Mouse (Mus musculus) gastrocnemius, adult 8-10 months (tissue): ENCODE data around the gene Atp13a2. TPM values are rescaled to one million over a fixed set of nuclear protein-coding genes. Genes with fewer than 3 reads are reported as not detected.

Experiments used
- DNase-seq, 2 experiments: peaks; one replicate each; pipeline ENCODE4 v3.0.0; 2022; ENCODE audit warnings: low spot score in 2 of 2
- total RNA-seq, 4 experiments: library from RNA; stranded (reverse); gene quantifications; 2 replicates each; pipeline ENCODE4 v1.2.4; 2022

Gene Atp13a2
- total RNA-seq, 4 experiments from 2014 or later, result 17.2 to 22.5 (median 18.4) TPM

GRCm38 (mm10) chr4:140993846-140994245 is 7.2 kb downstream of the Atp13a2 start:
- DNase-seq, result no peak

- no peak for DNase-seq
Observed at GRCm38 (mm10) chr4:140995811-140996210, 9.1 kb downstream of the Atp13a2 start.

GRCm38 (mm10) chr4:140996812-140997211 is 10.1 kb downstream of the Atp13a2 start:
- no peak for DNase-seq

GRCm38 (mm10) chr4:141005983-141006382 is 19.3 kb downstream of the Atp13a2 start:
- DNase-seq, result no peak

DNA sequence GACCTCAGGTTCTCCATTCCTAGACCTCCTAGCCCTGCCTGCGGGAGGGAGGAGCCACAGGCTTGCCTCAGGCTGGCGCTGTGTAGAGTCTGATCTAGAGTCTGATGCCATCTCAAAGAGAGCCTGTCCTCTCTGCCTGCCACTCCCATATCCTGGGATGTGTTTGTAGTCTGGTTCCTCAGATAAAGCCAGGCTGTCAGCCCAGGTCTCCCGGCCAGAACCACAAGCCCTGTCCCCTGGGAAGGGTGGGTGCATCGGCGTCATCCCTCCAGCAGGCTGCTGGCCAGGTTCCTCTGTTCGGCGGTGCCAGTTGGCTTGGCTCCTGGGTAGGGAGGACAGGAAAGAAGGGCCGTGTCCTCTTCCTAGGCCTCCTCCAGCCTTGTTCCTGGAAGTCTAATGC is 21.4 kb downstream of the Atp13a2 start:
- DNase-seq, result peak in 1 of 2 experiments; percentile 55

GRCm38 (mm10) chr4:141010118-141010517 is 23.4 kb downstream of the Atp13a2 start, which contains the start of gene Mfap2:
TSS of gene Mfap2 (plus strand) at chr4:141010418.
- DNase-seq, result no peak

- DNase-seq, result no peak
Observed at GRCm38 (mm10) chr4:141010526-141010925, 23.9 kb downstream of the Atp13a2 start.

GRCm38 (mm10) chr4:141010941-141011429 is 24.3 kb downstream of the Atp13a2 start:
- no peak for DNase-seq

GRCm38 (mm10) chr4:141011556-141012328 is 25.1 kb downstream of the Atp13a2 start:
- peak in 1 of 2 experiments; percentile 38 for DNase-seq

DNA sequence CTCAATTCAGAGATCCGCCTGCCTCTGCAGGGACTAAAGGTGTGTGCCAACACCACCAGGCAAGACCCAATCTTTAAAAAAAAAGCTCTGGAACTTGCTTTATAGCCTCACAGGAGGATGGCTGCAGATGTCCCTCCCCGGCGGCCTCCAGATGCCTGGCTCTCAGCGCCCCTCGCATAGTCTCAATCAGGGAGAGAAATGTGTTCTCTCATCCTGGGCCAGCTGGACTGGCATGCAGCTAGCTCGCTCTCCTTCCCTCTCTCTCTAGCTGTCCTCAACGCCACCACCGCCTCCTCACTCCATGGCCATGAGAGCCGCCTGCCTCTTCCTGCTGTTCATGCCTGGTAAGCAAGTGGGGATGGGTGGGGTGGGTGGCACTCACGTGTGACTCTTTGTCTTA is 25.9 kb downstream of the Atp13a2 start:
- no peak for DNase-seq

DNA sequence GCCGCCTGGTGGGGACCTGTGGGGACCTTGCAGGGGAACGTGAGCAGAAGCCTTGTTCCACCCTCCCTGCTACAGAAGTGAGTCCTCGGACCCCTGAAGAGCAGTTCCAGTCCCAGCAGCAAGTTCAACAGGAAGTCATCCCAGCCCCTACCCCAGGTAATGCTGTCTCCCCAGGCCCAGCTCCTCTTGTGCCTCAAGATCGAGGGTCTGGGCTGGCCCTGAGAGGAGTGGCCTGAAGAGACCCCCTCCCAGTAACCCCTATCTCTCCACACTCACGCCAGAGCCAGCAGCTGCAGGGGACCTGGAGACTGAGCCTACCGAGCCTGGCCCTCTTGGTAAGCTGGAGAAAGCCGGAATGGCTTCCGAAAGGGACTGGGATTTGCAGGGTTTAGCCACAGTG is 27.4 kb downstream of the Atp13a2 start:
- no peak for DNase-seq

- no peak for DNase-seq
Observed at GRCm38 (mm10) chr4:141014856-141015255, 28.2 kb downstream of the Atp13a2 start.

- DNase-seq, result no peak
Observed at GRCm38 (mm10) chr4:141015356-141015755, 28.7 kb downstream of the Atp13a2 start.

GRCm38 (mm10) chr4:141016311-141016710 is 29.6 kb downstream of the Atp13a2 start:
- DNase-seq, result peak in 1 of 2 experiments; percentile 33

- no peak for DNase-seq
Observed at GRCm38 (mm10) chr4:141017657-141018436, 31.2 kb downstream of the Atp13a2 start.

DNA sequence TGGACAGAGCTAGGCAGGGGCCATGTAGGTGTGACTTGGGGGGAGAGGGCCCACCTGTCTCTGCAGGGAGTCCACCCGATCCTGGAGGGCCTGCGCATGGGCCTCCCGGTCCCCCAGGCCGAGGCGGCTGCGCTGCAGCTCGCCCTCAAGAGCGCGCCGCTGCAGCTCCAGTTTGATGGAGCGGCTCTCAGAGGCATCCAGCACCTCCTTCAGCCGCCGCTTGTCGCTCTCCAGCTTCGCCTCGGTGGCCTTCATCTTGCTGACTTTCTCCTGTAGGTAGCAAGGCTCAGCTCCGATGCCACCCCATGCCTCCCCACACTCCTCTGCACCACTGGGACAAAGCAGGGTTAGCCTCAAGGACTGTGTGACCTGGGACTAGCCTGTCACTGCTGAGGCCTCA is 33.5 kb downstream of the Atp13a2 start:
- no peak for DNase-seq

GRCm38 (mm10) chr4:141020811-141021613 is 34.3 kb downstream of the Atp13a2 start:
- DNase-seq, result no peak

- no peak for DNase-seq
Observed at GRCm38 (mm10) chr4:141021614-141021929, 34.9 kb downstream of the Atp13a2 start.

DNA sequence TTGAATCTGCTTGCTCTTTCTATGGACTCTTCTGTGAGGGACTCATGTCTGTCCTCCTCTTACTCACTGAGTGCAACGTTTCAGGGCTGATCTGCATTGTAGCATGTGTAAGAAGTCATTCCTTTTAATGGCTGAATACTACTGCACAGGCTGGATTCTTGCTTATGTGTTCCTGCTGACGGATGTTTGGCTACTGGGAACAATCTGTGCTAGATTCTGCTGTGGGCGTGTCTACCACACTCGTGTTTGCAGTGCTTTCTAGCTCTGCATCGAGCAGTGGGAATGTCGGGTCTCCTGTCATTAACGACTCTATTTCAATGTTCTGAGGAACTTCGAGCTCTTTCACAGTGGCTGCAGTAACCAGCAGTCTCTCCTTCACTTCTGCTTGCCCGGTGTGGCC is 37.4 kb downstream of the Atp13a2 start:
- DNase-seq, result no peak

DNA sequence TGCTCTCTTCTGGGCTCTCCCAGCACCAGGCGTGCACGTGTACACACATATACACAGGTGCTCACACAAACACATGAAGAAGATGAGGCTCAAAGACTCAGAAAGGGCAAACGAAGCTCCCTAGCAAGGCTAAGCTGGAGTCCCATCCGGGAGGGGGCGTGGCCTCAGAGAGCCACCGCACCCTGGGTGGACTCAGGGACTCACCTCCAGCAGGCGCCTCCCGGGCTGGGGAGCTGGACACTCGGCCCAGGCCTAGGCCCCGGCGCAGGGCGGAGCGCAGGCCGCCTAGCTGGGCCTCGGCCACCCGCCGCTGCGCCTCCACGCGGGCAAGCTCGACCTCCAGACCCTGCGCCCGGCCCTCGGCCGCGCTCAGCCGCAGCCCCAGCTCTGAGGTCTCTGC is 38.3 kb downstream of the Atp13a2 start:
- DNase-seq, result no peak

GRCm38 (mm10) chr4:141030541-141031206 is 44.0 kb downstream of the Atp13a2 start:
- DNase-seq, result no peak
